Mouse (Mus musculus) adrenal gland, adult 2 months (tissue): Measurements from ENCODE around the gene D17Wsu92e. TPM values are rescaled to one million over a fixed set of nuclear protein-coding genes. Genes with fewer than 3 reads are reported as not detected.
A peak's percentile ranks its signal among the peaks of the same experiment; 100 is the strongest.

ENCODE experiments used
- DNase-seq: peaks from one replicate; pipeline ENCODE4 v3.0.0; 2021
- polyA plus RNA-seq: library from polyadenylated mRNA; depleted of rRNA; stranded (reverse); fragments of >200 nt; gene quantifications from 2 replicates; pipeline ENCODE4 v1.2.3, GENCODE M21; 2012
- total RNA-seq, 2 experiments: library from RNA; stranded (reverse); gene quantifications; 2 replicates each; pipeline ENCODE4 v1.2.3; 2021

Gene D17Wsu92e
- total and polyA plus RNA-seq, 3 experiments: 145 to 164 (median 159) TPM

GRCm38 (mm10) chr17:27821407-27822338, 1.2 kb upstream of the D17Wsu92e start:
- DNase-seq: no peak

GRCm38 (mm10) chr17:27819971-27820567, 379 bp downstream of the D17Wsu92e start:
- DNase-seq: peak; percentile 77

GRCm38 (mm10) chr17:27819521-27819970, 902 bp downstream of the D17Wsu92e start:
- peak; percentile 58 for DNase-seq

GRCm38 (mm10) chr17:27819011-27819410, 1.4 kb downstream of the D17Wsu92e start:
- no peak for DNase-seq

GRCm38 (mm10) chr17:27814606-27815005, 5.8 kb downstream of the D17Wsu92e start:
- no peak for DNase-seq

- DNase-seq: no peak
Observed at GRCm38 (mm10) chr17:27811980-27812379, 8.5 kb downstream of the D17Wsu92e start.

GRCm38 (mm10) chr17:27810569-27811331, 9.7 kb downstream of the D17Wsu92e start:
- no peak for DNase-seq

GRCm38 (mm10) chr17:27807542-27808078, 12.8 kb downstream of the D17Wsu92e start:
- DNase-seq: no peak

- DNase-seq: peak; percentile 72
Observed at GRCm38 (mm10) chr17:27804803-27805770, 15.4 kb downstream of the D17Wsu92e start.

GRCm38 (mm10) chr17:27804156-27804690, 16.2 kb downstream of the D17Wsu92e start:
- DNase-seq: peak; percentile 47

- DNase-seq: peak; percentile 82
Observed at GRCm38 (mm10) chr17:27803752-27804151, 16.7 kb downstream of the D17Wsu92e start.

- DNase-seq: no peak
Observed at GRCm38 (mm10) chr17:27800710-27801648, 19.5 kb downstream of the D17Wsu92e start.

- DNase-seq: no peak
Observed at GRCm38 (mm10) chr17:27799771-27800584, 20.5 kb downstream of the D17Wsu92e start.

GRCm38 (mm10) chr17:27797341-27797872, 23.0 kb downstream of the D17Wsu92e start:
- DNase-seq: peak; percentile 67

- DNase-seq: peak; percentile 60
Observed at GRCm38 (mm10) chr17:27796780-27797179, 23.7 kb downstream of the D17Wsu92e start.

- DNase-seq: peak; percentile 63
Observed at GRCm38 (mm10) chr17:27793144-27793543, 27.3 kb downstream of the D17Wsu92e start.

GRCm38 (mm10) chr17:27792516-27792915, 27.9 kb downstream of the D17Wsu92e start:
- no peak for DNase-seq

- DNase-seq: no peak
Observed at GRCm38 (mm10) chr17:27791556-27791955, 28.9 kb downstream of the D17Wsu92e start.
